Mouse (Mus musculus) G1E (cell line): Measurements from ENCODE around the gene Ism1.

Source experiments
- CTCF ChIP-seq: IDR thresholded peaks from 2 replicates; pipeline ENCODE4 v1.5.1; 2012; ENCODE audit warnings: low read depth, low read length, inconsistent platforms, mixed read lengths
- POLR2AphosphoS5 ChIP-seq: IDR thresholded peaks from 2 replicates; pipeline ENCODE4 v1.6.1; 2012; ENCODE audit warnings: low read depth, low read length, inconsistent platforms; ENCODE audit not compliant: insufficient replicate concordance

DNA sequence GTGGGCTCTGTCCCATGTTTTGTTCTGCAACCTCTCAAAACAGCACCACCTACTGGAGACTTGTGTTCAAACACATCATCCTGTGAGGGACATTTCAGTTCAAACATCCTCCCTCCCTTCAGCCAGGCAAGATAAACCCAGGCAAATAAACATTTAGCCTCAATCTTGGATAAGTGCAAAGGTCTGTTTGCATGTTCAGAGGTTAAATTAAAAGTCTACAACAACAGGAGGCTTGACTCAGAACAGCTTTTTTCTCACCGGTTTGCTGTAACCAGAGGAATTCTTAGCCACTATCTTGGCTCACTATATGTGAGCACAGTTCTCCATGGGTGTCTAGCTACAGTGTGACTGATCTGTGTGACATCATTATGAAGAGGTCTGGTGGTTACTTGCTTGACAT, 22.6 kb downstream of the Ism1 start:
- TF ChIP-seq CTCF = no peak
- TF ChIP-seq POLR2AphosphoS5 = no peak
